Mouse (Mus musculus) C2C12 (cell line): ENCODE results near the gene Csnk1e. TPM values are rescaled to one million over a fixed set of nuclear protein-coding genes. Genes with fewer than 3 reads are reported as not detected.

Source experiments
- H3K27me3 ChIP-seq: one replicate; pipeline ENCODE4 v1.6.1; 2011; ENCODE audit not compliant: control insufficient read depth, insufficient read depth, insufficient read length
- H3K36me3 ChIP-seq: one replicate; pipeline ENCODE4 v1.6.1; 2011; ENCODE audit not compliant: control insufficient read depth, insufficient read depth
- H3K4me3 ChIP-seq: one replicate; pipeline ENCODE4 v1.5.1; 2011; ENCODE audit warnings: mild to moderate bottlenecking, control low read depth; ENCODE audit not compliant: poor library complexity, insufficient read depth, severe bottlenecking
- H3K79me2 ChIP-seq: one replicate; pipeline ENCODE4 v1.6.1; 2011; ENCODE audit not compliant: control insufficient read depth, insufficient read depth
- H3K79me3 ChIP-seq: one replicate; pipeline ENCODE4 v1.6.1; 2011; ENCODE audit warnings: low read depth, control low read depth
- H3ac ChIP-seq: one replicate; pipeline ENCODE3; 2011; ENCODE audit warnings: low read depth; ENCODE audit not compliant: control insufficient read depth, insufficient read length
- CEBPB ChIP-seq: IDR thresholded peaks from one replicate; pipeline ENCODE4 v1.6.1; 2011; ENCODE audit warnings: low read depth, mild to moderate bottlenecking, control low read depth, moderate library complexity
- CTCF ChIP-seq: IDR thresholded peaks from one replicate; pipeline ENCODE4 v1.5.1; 2011; ENCODE audit not compliant: control insufficient read depth, insufficient read depth, insufficient read length
- FOSL1 ChIP-seq: IDR thresholded peaks from one replicate; pipeline ENCODE4 v1.8.0; 2011; ENCODE audit warnings: mild to moderate bottlenecking, low read length; ENCODE audit not compliant: poor library complexity, insufficient read depth, severe bottlenecking
- MAX ChIP-seq: IDR thresholded peaks from one replicate; pipeline ENCODE4 v1.6.1; 2011; ENCODE audit warnings: mild to moderate bottlenecking, control low read depth
- MYOD1 ChIP-seq: IDR thresholded peaks from one replicate; pipeline ENCODE4 v1.6.1; 2011; ENCODE audit warnings: low read depth; ENCODE audit not compliant: control insufficient read depth, insufficient read length
- MYOG ChIP-seq: IDR thresholded peaks from one replicate; pipeline ENCODE4 v1.6.1; 2011; ENCODE audit not compliant: control insufficient read depth, insufficient read length; ENCODE audit errors: extremely low read depth
- USF1 ChIP-seq: IDR thresholded peaks from one replicate; pipeline ENCODE4 v1.6.1; 2011; ENCODE audit warnings: low read depth, mild to moderate bottlenecking, control low read depth, moderate library complexity
- polyA plus RNA-seq: library from polyadenylated mRNA; unstranded; fragments of >200 nt; fragmentation: generic; extraction: Trizol; gene quantifications from one replicate; pipeline ENCODE4 v1.2.1, GENCODE M21; 2012; ENCODE audit warnings: missing spikeins

Gene Csnk1e
- polyA plus RNA-seq, 1 experiment = 98.6 TPM

GRCm38 (mm10) chr15:79438209-79438810, 17.1 kb downstream of the Csnk1e start:
- no peak overlapping the region for H3ac ChIP-seq
- no peaks in the 10 kb centered on the region for H3K27me3 ChIP-seq
- TF ChIP-seq MYOG (no peak), MYOD1 (no peak), CTCF (no peak), FOSL1 (no peak), MAX (no peak), CEBPB (no peak), USF1 (no peak)
- peaks cover 58% of the 10 kb centered on the region for H3K36me3 ChIP-seq
- H3K79me2 ChIP-seq = peaks cover 91% of the 10 kb centered on the region
- H3K79me3 ChIP-seq = peaks cover 66% of the 10 kb centered on the region
- H3K4me3 ChIP-seq = no peak overlapping the region

GRCm38 (mm10) chr15:79437541-79438208, 17.7 kb downstream of the Csnk1e start:
- Histone ChIP-seq H3K79me2 (peaks cover 98% of the 10 kb centered on the region), H3K4me3 (no peak overlapping the region), H3ac (no peak overlapping the region), H3K27me3 (no peaks in the 10 kb centered on the region), H3K36me3 (peaks cover 64% of the 10 kb centered on the region), H3K79me3 (peaks cover 72% of the 10 kb centered on the region)
- TF ChIP-seq MYOD1 = no peak
- TF ChIP-seq CTCF = no peak
- no peak for TF ChIP-seq USF1
- no peak for TF ChIP-seq MYOG
- no peak for TF ChIP-seq CEBPB
- no peak for TF ChIP-seq FOSL1

GRCm38 (mm10) chr15:79436481-79436921, 18.9 kb downstream of the Csnk1e start:
- peaks cover 100% of the 10 kb centered on the region for H3K79me2 ChIP-seq
- no peak overlapping the region for H3K4me3 ChIP-seq
- peaks cover 77% of the 10 kb centered on the region for H3K79me3 ChIP-seq
- H3K36me3 ChIP-seq = peaks cover 76% of the 10 kb centered on the region
- H3ac ChIP-seq = no peak overlapping the region
- no peaks in the 10 kb centered on the region for H3K27me3 ChIP-seq
- TF ChIP-seq USF1 (no peak), MAX (no peak), FOSL1 (no peak), MYOD1 (no peak), CEBPB (no peak), MYOG (no peak), CTCF (no peak)

GRCm38 (mm10) chr15:79435191-79435671, 20.1 kb downstream of the Csnk1e start:
- Histone ChIP-seq H3K4me3 (no peak overlapping the region), H3K36me3 (peaks cover 88% of the 10 kb centered on the region), H3K79me3 (peaks cover 71% of the 10 kb centered on the region), H3K27me3 (no peaks in the 10 kb centered on the region), H3K79me2 (peaks cover 100% of the 10 kb centered on the region), H3ac (no peak overlapping the region)
- TF ChIP-seq CEBPB = no peak
- peak; percentile 16 for TF ChIP-seq MYOD1

GRCm38 (mm10) chr15:79432892-79433291, 22.5 kb downstream of the Csnk1e start:
- TF ChIP-seq USF1 (no peak), MYOD1 (no peak), MAX (no peak), CTCF (no peak), MYOG (no peak), FOSL1 (no peak), CEBPB (no peak)
- no peak overlapping the region for H3ac ChIP-seq
- peaks cover 87% of the 10 kb centered on the region for H3K79me2 ChIP-seq
- H3K79me3 ChIP-seq = peaks cover 51% of the 10 kb centered on the region
- H3K36me3 ChIP-seq = peaks cover 96% of the 10 kb centered on the region
- H3K27me3 ChIP-seq = no peaks in the 10 kb centered on the region
- no peak overlapping the region for H3K4me3 ChIP-seq
